Mouse (Mus musculus): Measurements from ENCODE around the gene Gm21083. TPM values are rescaled to one million over a fixed set of nuclear protein-coding genes. Genes with fewer than 3 reads are reported as not detected.
"Not testable (repeated sequence)": the region's sequence is repeated elsewhere in the genome, so short reads cannot be mapped to it uniquely, and the experiment has no call there.

Gene Gm21083
- total RNA-seq (2021), result not detected
- long read RNA-seq, experiment 1, result 0 reads
- long read RNA-seq, experiment 2, result 0 reads

GRCm38 (mm10) chr5:15577033-15577432 lies at the start of gene Gm21083:
Gene Gm21083, plus strand, starts transcription at chr5:15577333.
- not testable (repeated sequence) for DNase-seq (ENCODE audit: low spot score in 2 of 2)

- DNase-seq (ENCODE audit: low spot score in 2 of 2), result not testable (repeated sequence)
Observed at GRCm38 (mm10) chr5:15529122-15529521, 48.0 kb upstream of the Gm21083 start, which contains the start of gene Gm21190. Gene Gm21190, minus strand, starts transcription at chr5:15529222.

GRCm38 (mm10) chr5:15548642-15549041 lies 28.5 kb upstream of the Gm21083 start:
- not testable (repeated sequence) for DNase-seq (ENCODE audit: low spot score in 2 of 2)

- DNase-seq (ENCODE audit: low spot score in 2 of 2), result not testable (repeated sequence)
Observed at GRCm38 (mm10) chr5:15549134-15549533, 28.0 kb upstream of the Gm21083 start.

DNA sequence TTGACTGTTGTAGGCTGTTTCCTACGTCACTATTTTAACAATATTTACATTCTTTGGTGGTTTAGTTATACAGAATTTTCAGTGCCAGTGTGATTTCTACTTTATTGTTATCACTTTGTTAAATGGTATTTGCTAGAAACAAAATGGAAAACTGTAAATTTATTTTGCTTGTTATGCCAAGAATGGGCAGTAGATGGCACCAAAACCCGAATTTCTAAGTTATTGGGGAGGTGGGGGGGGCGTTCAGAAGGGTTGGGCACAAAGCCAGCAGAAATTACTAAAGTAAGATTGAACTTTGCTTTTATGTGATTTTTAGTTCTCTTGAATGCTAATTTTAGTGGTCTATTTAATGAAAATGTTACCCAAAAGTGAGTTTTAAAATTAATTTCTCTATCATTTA lies 27.5 kb upstream of the Gm21083 start:
- not testable (repeated sequence) for DNase-seq (ENCODE audit: low spot score in 2 of 2)

GRCm38 (mm10) chr5:15558654-15559053 lies 18.5 kb upstream of the Gm21083 start:
- not testable (repeated sequence) for DNase-seq (ENCODE audit: low spot score in 2 of 2)

- not testable (repeated sequence) for DNase-seq (ENCODE audit: low spot score in 2 of 2)
Observed at GRCm38 (mm10) chr5:15561425-15562264, 15.5 kb upstream of the Gm21083 start.

DNA sequence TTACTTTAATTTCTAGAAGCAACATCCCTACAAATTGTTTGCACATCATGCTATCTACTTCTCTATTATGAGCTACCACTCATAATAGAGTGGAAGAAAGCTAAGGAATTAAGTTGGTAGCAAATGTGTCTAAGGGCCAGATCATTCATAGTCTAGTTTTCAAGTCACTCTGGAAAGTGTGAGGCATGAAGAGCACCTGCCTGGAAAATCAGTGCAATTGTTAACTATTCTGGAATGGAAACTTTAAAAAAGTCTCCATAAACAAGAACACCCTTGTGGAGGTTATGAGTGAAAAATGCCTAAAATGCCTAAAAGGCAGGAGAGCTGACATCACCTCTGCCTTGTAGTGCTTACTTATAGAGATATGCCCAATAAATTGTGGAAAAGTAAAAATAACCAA lies 3.4 kb upstream of the Gm21083 start:
- not testable (repeated sequence) for DNase-seq (ENCODE audit: low spot score in 2 of 2)

DNA sequence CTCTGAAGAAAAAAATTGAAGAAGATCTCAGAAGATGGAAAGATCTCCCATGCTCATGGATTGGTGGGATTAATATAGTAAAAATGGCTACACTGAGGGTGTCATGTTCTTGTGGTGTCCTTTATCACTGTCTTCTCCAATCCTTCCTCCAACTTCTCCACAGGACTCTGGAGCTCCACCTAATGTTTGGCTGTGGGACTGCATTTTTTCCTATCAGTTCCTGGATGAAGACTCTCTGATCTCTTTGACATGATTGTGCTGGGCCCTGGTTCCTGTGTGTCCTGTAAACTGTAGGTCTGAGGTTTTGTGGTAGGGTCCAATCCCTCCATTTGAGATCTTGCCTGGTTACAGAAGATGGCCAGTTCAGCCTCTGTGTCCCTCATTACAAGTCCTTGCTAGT lies 9.2 kb downstream of the Gm21083 start:
- not testable (repeated sequence) for DNase-seq (ENCODE audit: low spot score in 2 of 2)

GRCm38 (mm10) chr5:15588291-15588690 lies 11.2 kb downstream of the Gm21083 start:
- DNase-seq (ENCODE audit: low spot score in 2 of 2), result not testable (repeated sequence)

DNA sequence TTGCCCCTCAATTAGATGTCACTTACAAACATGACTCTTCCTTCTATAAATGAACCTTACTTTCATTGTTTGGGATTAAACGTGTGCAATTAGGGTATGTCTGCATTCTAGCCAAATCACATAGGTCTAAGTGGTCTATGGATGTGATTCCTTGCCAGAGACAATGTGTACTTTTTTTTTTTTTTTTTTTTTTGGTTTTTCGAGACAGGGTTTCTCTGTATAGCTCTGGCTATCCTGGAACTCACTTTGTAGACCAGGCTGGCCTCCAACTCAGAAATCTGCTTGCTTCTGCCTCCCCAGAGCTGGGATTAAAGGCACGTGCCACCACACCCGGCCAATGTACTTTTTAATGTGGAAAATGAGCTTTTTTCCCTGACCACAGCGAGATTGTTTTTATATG lies 13.5 kb downstream of the Gm21083 start:
- DNase-seq (ENCODE audit: low spot score in 2 of 2), result not testable (repeated sequence)

GRCm38 (mm10) chr5:15591577-15591976 lies 14.4 kb downstream of the Gm21083 start:
- DNase-seq (ENCODE audit: low spot score in 2 of 2), result not testable (repeated sequence)

GRCm38 (mm10) chr5:15598831-15599230 lies 21.7 kb downstream of the Gm21083 start:
- DNase-seq (ENCODE audit: low spot score in 2 of 2), result not testable (repeated sequence)

- DNase-seq (ENCODE audit: low spot score in 2 of 2), result not testable (repeated sequence)
Observed at GRCm38 (mm10) chr5:15600342-15600741, 23.2 kb downstream of the Gm21083 start.

DNA sequence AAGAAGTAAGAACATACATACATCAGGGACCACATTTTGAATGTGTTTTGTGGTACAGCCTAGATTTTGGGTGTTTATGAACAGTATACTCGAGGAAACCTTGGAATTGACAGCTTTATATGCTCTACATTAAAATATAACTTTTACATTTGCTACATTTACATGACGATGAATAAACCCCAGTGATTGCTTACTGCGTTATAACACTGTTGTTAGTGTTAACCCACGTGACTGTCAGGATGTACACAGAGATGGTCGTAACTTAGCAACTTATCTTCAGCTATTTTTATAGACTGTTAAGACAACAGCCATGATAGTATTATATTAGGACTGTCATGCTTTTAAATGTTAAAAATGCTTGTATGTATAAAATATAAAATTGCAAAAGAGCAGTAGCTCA lies 24.3 kb downstream of the Gm21083 start:
- not testable (repeated sequence) for DNase-seq (ENCODE audit: low spot score in 2 of 2)

GRCm38 (mm10) chr5:15601960-15602359 lies 24.8 kb downstream of the Gm21083 start:
- not testable (repeated sequence) for DNase-seq (ENCODE audit: low spot score in 2 of 2)

DNA sequence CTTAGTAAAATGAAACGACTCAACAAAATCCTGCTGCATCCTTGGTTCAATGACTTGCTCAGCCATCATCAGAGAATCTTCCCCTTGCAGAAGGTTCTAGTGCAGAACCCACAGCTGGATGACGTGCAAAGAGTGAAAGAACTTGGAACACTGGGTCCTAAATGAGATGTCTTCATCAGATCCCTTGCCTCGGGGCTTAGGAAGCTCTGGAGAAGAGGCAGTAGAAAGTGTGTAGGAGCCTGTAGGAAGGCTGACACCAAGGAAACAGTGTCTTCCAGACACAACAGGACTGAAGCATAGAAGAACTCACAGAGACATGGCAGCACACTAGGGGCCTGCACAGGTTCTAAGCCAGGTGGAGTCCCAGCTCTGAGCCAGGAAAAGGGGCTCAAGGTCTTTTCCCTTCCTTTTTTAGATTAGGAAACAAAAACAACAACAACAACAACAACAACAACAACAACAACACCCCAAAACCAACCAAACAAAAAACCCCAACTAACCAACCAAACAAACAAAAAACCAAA lies 25.4 kb downstream of the Gm21083 start:
- not testable (repeated sequence) for DNase-seq (ENCODE audit: low spot score in 2 of 2)

GRCm38 (mm10) chr5:15603008-15603407 lies 25.9 kb downstream of the Gm21083 start:
- not testable (repeated sequence) for DNase-seq (ENCODE audit: low spot score in 2 of 2)

GRCm38 (mm10) chr5:15603585-15603984 lies 26.5 kb downstream of the Gm21083 start:
- DNase-seq (ENCODE audit: low spot score in 2 of 2), result not testable (repeated sequence)

GRCm38 (mm10) chr5:15606677-15607076 lies 29.5 kb downstream of the Gm21083 start:
- peak; percentile 14 to 16 for DNase-seq (ENCODE audit: low spot score in 2 of 2)

DNA sequence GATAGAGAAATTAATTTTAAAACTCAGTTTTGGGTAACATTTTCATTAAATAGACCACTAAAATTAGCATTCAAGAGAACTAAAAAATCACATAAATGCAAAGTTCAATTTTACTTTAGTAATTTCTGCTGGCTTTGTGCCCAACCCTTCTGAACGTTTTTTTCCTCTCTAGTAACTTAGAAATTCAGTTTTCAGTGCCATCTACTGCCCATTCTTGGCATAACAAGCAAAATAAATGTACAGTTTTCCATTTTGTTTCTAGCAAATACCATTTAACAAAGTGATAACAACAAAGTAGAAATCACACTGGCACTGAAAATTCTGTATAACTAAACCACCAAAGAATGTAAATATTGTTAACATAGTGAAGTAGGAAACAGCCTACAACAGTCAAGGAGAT lies 33.6 kb downstream of the Gm21083 start:
- not testable (repeated sequence) for DNase-seq (ENCODE audit: low spot score in 2 of 2)

DNA sequence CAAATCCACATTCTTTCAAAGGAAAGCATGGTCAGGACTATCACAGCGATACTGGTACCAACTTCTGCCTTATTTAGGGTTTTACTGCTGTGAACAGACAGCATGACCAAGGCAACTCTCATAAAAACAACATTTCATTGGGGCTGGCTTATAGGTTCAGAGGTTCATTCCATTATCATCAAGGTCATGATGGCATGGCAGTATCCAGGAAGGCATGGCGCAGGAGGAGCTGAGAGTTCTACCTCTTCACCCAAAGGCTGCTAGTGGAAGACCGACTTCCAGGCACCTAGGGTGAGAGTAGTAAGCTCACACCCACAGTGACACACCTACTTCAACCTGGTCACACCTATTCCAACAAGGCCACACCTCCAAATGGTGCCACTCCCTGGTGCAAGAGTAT lies 39.1 kb downstream of the Gm21083 start:
- not testable (repeated sequence) for DNase-seq (ENCODE audit: low spot score in 2 of 2)

Data from adrenal gland, postnatal 4 days (tissue).